Mouse (Mus musculus): ENCODE results near the gene Mchr1. TPM values are rescaled to one million over a fixed set of nuclear protein-coding genes. Genes with fewer than 3 reads are reported as not detected.

The Mchr1 gene
- total and polyA plus RNA-seq, 3 experiments: not detected

DNA sequence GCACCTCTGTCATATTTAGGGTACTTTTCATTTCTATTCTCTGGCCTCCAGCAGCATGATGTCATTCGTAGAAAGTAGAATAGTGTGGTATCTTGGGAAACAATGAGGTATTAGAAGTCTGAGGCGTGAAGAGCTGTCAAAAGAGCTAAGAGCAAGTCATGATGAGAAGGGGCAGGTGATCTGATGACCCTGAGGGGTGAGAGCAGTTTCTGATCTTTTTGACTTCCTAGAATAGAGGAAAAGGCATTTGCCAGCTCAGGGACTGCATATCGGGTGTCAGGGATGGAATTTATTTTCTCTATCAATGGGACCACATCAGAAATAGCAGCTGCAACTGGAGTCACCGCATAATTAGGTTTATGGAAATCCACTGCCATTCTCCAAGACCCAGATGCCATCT, 8.5 kb upstream of the Mchr1 start:
- TF ChIP-seq HCFC1 (IDR thresholded peaks at IDR 0.05; ENCODE audit: low read depth, low read length) (no peak), CHD2 (IDR thresholded peaks at IDR 0.05; ENCODE audit: low read length) (no peak), NELFE (IDR thresholded peaks at IDR 0.05; ENCODE audit: low read depth, low read length) (no peak), POLR2A (IDR thresholded peaks at IDR 0.05; ENCODE audit: low read depth, low read length) (no peak), ZC3H11A (IDR thresholded peaks at IDR 0.05; ENCODE audit: low read depth, low read length) (no peak), GABPA (IDR thresholded peaks at IDR 0.05; ENCODE audit: insufficient replicate concordance, low read depth, low read length) (no peak), UBTF (IDR thresholded peaks at IDR 0.05; ENCODE audit: low read depth, low read length) (no peak), KAT2A (IDR thresholded peaks at IDR 0.05; ENCODE audit: insufficient replicate concordance, low read length) (no peak), RCOR1 (conservative IDR thresholded peaks at IDR 0.05; ENCODE audit: low read depth, low read length) (no peak), TBP (conservative IDR thresholded peaks at IDR 0.05; ENCODE audit: low read depth, low read length) (no peak)
- in situ Hi-C loops (cut with MboI; ENCODE audit: low pct_ligation_motif_present, low pct_unique_long_range_greater_than_20kb, low sequenced_read_pairs): no loop called here
- H3K9ac ChIP-seq (ENCODE audit: insufficient read depth, low read depth): no peak overlapping the region

DNA sequence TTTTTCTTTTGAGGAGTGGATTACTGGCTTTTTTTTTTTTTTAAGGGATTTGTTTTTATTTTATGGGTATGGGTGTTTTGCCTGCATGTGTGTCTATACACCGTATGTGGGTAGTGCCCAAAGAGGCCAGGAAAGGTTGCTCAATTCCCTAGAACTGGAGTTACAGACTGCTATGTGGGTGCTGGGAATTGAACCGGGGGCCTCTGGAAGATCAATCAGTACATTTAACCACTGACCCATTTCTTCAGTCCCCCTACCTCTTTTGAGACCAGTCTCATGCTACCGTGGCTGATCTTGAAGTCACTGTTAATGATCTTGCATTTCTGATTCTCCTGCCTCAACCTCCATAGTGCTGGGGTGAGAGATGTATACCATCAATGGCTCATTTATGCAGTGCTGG, 8.0 kb upstream of the Mchr1 start:
- Histone ChIP-seq H3K9me3 (replicated peaks; ENCODE audit: low read length) (no peaks in the 10 kb centered on the region), H3K4me2 (ENCODE audit: insufficient read depth, low read depth, poor library complexity, severe bottlenecking) (no peak overlapping the region), H3K36me3 (replicated peaks in 1 of 2; ENCODE audit: control insufficient read depth in 1 of 2, insufficient read depth in 1 of 2, low read length in 1 of 2) (no peaks in the 10 kb centered on the region), H3K9ac (ENCODE audit: insufficient read depth, low read depth) (no peak overlapping the region), H3K4me1 (ENCODE audit: control insufficient read depth in 1 of 2, insufficient read depth in 2 of 2) (no peaks in the 10 kb centered on the region), H3K27me3 (replicated peaks) (peaks cover 4% of the 10 kb centered on the region), H3K79me2 (replicated peaks; ENCODE audit: control insufficient read depth, extremely low read depth, insufficient read depth, poor library complexity, severe bottlenecking) (no peaks in the 10 kb centered on the region), H3K4me3 (replicated peaks in 1 of 3; ENCODE audit: low read depth in 2 of 3, low read length in 2 of 3, poor library complexity in 1 of 3) (no peak overlapping the region), H3K27ac (ENCODE audit: insufficient read depth, low read depth) (no peak overlapping the region)
- no peak for DNase-seq (ENCODE audit: extremely low read depth)
- no peak for TF ChIP-seq KAT2A (IDR thresholded peaks at IDR 0.05; ENCODE audit: insufficient replicate concordance, low read length)
- no peak for TF ChIP-seq POLR2A (IDR thresholded peaks at IDR 0.05; ENCODE audit: low read depth, low read length)
- TF ChIP-seq RAD21 (IDR thresholded peaks at IDR 0.05; ENCODE audit: low read depth, low read length): no peak
- no peak for TF ChIP-seq TCF12 (IDR thresholded peaks at IDR 0.05; ENCODE audit: low read depth, low read length)
- TF ChIP-seq POLR2AphosphoS2 (IDR thresholded peaks at IDR 0.05; ENCODE audit: low read depth, low read length): no peak
- no peak for TF ChIP-seq MYC (IDR thresholded peaks at IDR 0.05; ENCODE audit: low read depth, low read length)
- TF ChIP-seq UBTF (IDR thresholded peaks at IDR 0.05; ENCODE audit: low read depth, low read length): no peak
- no peak for TF ChIP-seq E2F4 (IDR thresholded peaks at IDR 0.05; ENCODE audit: insufficient replicate concordance, low read depth, low read length)
- dilution Hi-C loops (cut with MboI; ENCODE audit: extremely low pct_ligation_motif_present, extremely low pct_unique_long_range_greater_than_20kb, low sequenced_read_pairs) (no loop called here), in situ Hi-C loops (cut with MboI; ENCODE audit: low pct_ligation_motif_present, low pct_unique_long_range_greater_than_20kb, low sequenced_read_pairs) (no loop called here)

More for the DNA sequence above, 8.5 kb upstream of the Mchr1 start:
- no peak overlapping the region for H3K4me3 ChIP-seq (replicated peaks in 1 of 3; ENCODE audit: low read depth in 2 of 3, low read length in 2 of 3, poor library complexity in 1 of 3)
- H3K27me3 ChIP-seq (replicated peaks): peaks cover 4% of the 10 kb centered on the region
- H3K4me1 ChIP-seq (ENCODE audit: control insufficient read depth in 1 of 2, insufficient read depth in 2 of 2): no peaks in the 10 kb centered on the region
- H3K9me3 ChIP-seq (replicated peaks; ENCODE audit: low read length): no peaks in the 10 kb centered on the region
- H3K36me3 ChIP-seq (replicated peaks in 1 of 2; ENCODE audit: control insufficient read depth in 1 of 2, insufficient read depth in 1 of 2, low read length in 1 of 2): no peaks in the 10 kb centered on the region
- H3K79me2 ChIP-seq (replicated peaks; ENCODE audit: control insufficient read depth, extremely low read depth, insufficient read depth, poor library complexity, severe bottlenecking): no peaks in the 10 kb centered on the region
- no peak overlapping the region for H3K4me2 ChIP-seq (ENCODE audit: insufficient read depth, low read depth, poor library complexity, severe bottlenecking)
- no peak for DNase-seq (ENCODE audit: extremely low read depth)
- no peak overlapping the region for H3K27ac ChIP-seq (ENCODE audit: insufficient read depth, low read depth)
- dilution Hi-C loops (cut with MboI; ENCODE audit: extremely low pct_ligation_motif_present, extremely low pct_unique_long_range_greater_than_20kb, low sequenced_read_pairs): no loop called here

All from CH12.LX (cell line).